Mouse (Mus musculus): ENCODE measurements around the gene Llph. TPM values are rescaled to one million over a fixed set of nuclear protein-coding genes. Genes with fewer than 3 reads are reported as not detected.

Gene Llph
- 0.53 and 0.95 TPM in 2 replicates for polyA plus RNA-seq (2012; rRNA removed)

DNA sequence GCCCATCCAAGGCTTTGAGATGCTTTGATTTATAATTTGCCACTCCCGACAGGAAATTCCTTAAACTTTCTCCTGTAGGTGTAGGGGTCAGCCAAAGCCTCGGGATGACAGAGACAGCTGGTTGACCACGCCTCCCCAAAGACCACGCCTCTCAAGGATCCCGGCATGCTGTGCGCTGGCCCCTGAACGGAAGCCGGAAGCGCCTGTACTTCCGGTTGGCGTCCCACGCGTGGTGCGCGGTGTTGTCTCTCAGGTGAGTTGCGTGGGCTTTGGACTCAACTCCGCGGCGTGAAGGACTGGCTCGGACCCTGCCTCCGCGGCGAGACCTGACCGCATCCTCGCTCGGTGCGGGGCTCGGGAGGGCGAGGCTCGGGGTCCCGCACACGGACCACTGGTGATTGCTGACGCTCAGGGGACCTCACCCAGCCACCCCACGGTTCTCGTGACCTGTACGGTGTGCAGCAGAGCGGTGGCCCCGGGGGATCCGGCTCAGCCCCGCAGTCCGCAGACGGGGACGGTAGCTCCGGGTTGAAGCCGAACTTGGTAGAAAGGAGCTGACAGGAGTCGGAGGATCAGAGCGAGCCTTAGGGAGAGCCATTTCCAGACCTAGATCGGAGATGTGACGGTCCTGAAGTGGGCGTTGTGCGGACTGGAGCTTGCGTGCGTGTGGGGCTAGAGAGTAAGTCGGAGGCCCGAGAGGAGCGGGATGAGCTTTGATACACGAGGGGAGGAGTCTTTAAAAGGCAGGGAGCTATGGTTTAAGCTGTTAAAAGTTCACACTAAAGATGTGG lies at the start of gene Llph:
Gene Llph (plus strand): TSS at position 200 of the 791 bp plus-strand sequence.
- under 1% methylated on average over 57 of the region's 57 CpGs for WGBS
- TF ChIP-seq POLR2A (IDR thresholded peaks at IDR 0.05; ENCODE audit: low read depth, low read length) (peak; percentile 55; the same call in 1 of the 2 replicates), CTCF (IDR thresholded peaks at IDR 0.05; ENCODE audit: extremely low read depth, insufficient read length, insufficient replicate concordance, low read depth, low read length) (no peak)
- Histone ChIP-seq H3K27me3 (ENCODE audit: control insufficient read depth, insufficient read depth, low read length) (no peaks in the 10 kb centered on the region), H3K27ac (ENCODE audit: insufficient read depth, low read depth, low read length) (peak within 1 kb of the TSS; percentile 9; the same call in 1 of the 2 replicates), H3K4me1 (ENCODE audit: control insufficient read depth, insufficient read depth, insufficient read length, low read length) (peaks cover 3% of the 10 kb centered on the region; the same call in 1 of the 2 replicates), H3K4me3 (ENCODE audit: low read depth, low read length) (peak within 1 kb of the TSS; percentile 89), H3K36me3 (ENCODE audit: control insufficient read depth, insufficient read depth, low read length) (peaks cover 24% of the 10 kb centered on the region)

GRCm38 (mm10) chr10:120182887-120183286 lies 44.0 kb upstream of the Llph start:
- WGBS = 87% methylated on average over 1 of the region's 1 CpGs
- TF ChIP-seq POLR2A (IDR thresholded peaks at IDR 0.05; ENCODE audit: low read depth, low read length) (no peak), CTCF (IDR thresholded peaks at IDR 0.05; ENCODE audit: extremely low read depth, insufficient read length, insufficient replicate concordance, low read depth, low read length) (no peak)
- no peaks in the 10 kb centered on the region for H3K36me3 ChIP-seq (ENCODE audit: control insufficient read depth, insufficient read depth, low read length)

DNA sequence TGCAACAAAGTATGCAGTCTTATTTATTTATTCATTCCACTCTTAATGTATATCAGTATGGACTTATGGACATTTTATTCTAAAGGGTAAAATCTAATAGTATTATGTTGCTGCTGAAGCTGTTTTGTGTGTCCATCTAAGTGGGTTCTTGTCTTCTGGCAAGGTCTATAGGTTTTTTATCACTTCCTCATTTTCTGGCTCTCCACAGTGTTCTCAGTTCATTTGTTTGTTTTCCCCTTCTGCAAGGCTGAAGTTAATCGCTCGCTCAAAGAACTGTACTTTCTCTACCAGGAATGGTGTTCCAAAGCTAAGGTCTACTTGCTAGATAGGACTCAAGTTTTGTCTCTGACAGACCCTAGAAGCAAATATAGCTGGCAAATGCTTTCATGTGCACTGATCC lies 43.5 kb upstream of the Llph start:
- Histone ChIP-seq H3K36me3 (ENCODE audit: control insufficient read depth, insufficient read depth, low read length) (no peaks in the 10 kb centered on the region), H3K4me1 (ENCODE audit: control insufficient read depth, insufficient read depth, insufficient read length, low read length) (no peaks in the 10 kb centered on the region), H3K27me3 (ENCODE audit: control insufficient read depth, insufficient read depth, low read length) (no peaks in the 10 kb centered on the region), H3K27ac (ENCODE audit: insufficient read depth, low read depth, low read length) (no peak overlapping the region), H3K4me3 (ENCODE audit: low read depth, low read length) (no peak overlapping the region)
- 61% methylated on average over 2 of the region's 2 CpGs for WGBS
- TF ChIP-seq CTCF (IDR thresholded peaks at IDR 0.05; ENCODE audit: extremely low read depth, insufficient read length, insufficient replicate concordance, low read depth, low read length) (no peak), POLR2A (IDR thresholded peaks at IDR 0.05; ENCODE audit: low read depth, low read length) (no peak)

More at GRCm38 (mm10) chr10:120182887-120183286, 44.0 kb upstream of the Llph start:
- Histone ChIP-seq H3K4me3 (ENCODE audit: low read depth, low read length) (no peak overlapping the region), H3K4me1 (ENCODE audit: control insufficient read depth, insufficient read depth, insufficient read length, low read length) (no peaks in the 10 kb centered on the region), H3K27me3 (ENCODE audit: control insufficient read depth, insufficient read depth, low read length) (no peaks in the 10 kb centered on the region), H3K27ac (ENCODE audit: insufficient read depth, low read depth, low read length) (no peak overlapping the region)

GRCm38 (mm10) chr10:120188513-120188912 lies 38.4 kb upstream of the Llph start:
- no peaks in the 10 kb centered on the region; the same call in 1 of the 2 replicates for H3K27me3 ChIP-seq (ENCODE audit: control insufficient read depth, insufficient read depth, low read length)
- no peak overlapping the region for H3K4me3 ChIP-seq (ENCODE audit: low read depth, low read length)
- no peaks in the 10 kb centered on the region for H3K36me3 ChIP-seq (ENCODE audit: control insufficient read depth, insufficient read depth, low read length)
- no peaks in the 10 kb centered on the region; the same call in 1 of the 2 replicates for H3K4me1 ChIP-seq (ENCODE audit: control insufficient read depth, insufficient read depth, insufficient read length, low read length)
- WGBS = 48% methylated on average over 2 of the region's 2 CpGs
- no peak overlapping the region for H3K27ac ChIP-seq (ENCODE audit: insufficient read depth, low read depth, low read length)
- TF ChIP-seq CTCF (IDR thresholded peaks at IDR 0.05; ENCODE audit: extremely low read depth, insufficient read length, insufficient replicate concordance, low read depth, low read length) (no peak), POLR2A (IDR thresholded peaks at IDR 0.05; ENCODE audit: low read depth, low read length) (no peak)

DNA sequence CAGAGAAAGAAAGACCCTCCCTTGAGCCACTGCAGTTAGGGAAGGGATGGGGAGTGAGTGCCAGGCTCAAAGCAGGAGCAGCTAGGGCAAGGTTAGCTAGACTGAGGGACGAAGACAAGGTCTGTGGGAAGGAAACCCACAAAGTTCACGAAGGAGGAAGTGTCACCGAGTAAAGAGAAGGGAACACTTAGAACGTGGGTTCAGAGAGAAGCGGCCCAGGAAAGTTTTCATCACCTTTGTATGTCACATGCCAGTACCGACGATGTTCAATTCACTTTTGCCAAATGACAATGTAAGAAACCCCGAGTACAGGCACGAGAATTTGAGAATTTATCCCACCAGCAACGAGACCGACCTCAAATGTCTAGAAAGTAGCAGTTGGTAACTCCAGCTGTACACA lies 37.6 kb upstream of the Llph start:
- H3K36me3 ChIP-seq (ENCODE audit: control insufficient read depth, insufficient read depth, low read length) = no peaks in the 10 kb centered on the region
- H3K27me3 ChIP-seq (ENCODE audit: control insufficient read depth, insufficient read depth, low read length) = no peaks in the 10 kb centered on the region; the same call in 1 of the 2 replicates
- no peak overlapping the region for H3K27ac ChIP-seq (ENCODE audit: insufficient read depth, low read depth, low read length)
- 61% methylated on average over 11 of the region's 11 CpGs for WGBS
- TF ChIP-seq CTCF (IDR thresholded peaks at IDR 0.05; ENCODE audit: extremely low read depth, insufficient read length, insufficient replicate concordance, low read depth, low read length) (no peak), POLR2A (IDR thresholded peaks at IDR 0.05; ENCODE audit: low read depth, low read length) (no peak)
- no peak overlapping the region for H3K4me3 ChIP-seq (ENCODE audit: low read depth, low read length)
- H3K4me1 ChIP-seq (ENCODE audit: control insufficient read depth, insufficient read depth, insufficient read length, low read length) = no peaks in the 10 kb centered on the region; the same call in 1 of the 2 replicates

DNA sequence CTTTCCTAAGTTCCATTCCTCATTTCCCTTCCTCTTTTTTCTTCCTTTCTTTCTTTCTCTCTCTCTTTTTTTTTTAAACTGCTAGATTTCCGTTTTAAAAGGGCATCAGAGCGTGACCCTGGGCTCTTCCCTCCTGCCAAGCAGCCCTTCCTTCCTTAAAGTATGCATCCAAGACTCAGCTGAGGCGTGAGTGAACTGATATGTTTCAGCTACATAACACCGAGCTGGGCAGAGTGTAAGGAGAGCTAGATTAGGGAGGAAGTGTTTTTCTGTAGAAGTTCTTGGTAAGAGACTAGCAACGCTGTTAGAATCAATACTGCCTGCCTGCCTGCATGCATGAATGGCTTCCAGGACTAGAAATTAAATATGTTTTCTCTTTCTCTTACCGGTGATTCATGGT lies 37.1 kb upstream of the Llph start:
- WGBS = 39% methylated on average over 6 of the region's 6 CpGs
- H3K36me3 ChIP-seq (ENCODE audit: control insufficient read depth, insufficient read depth, low read length) = no peaks in the 10 kb centered on the region
- no peak for TF ChIP-seq CTCF (IDR thresholded peaks at IDR 0.05; ENCODE audit: extremely low read depth, insufficient read length, insufficient replicate concordance, low read depth, low read length)
- no peak for TF ChIP-seq POLR2A (IDR thresholded peaks at IDR 0.05; ENCODE audit: low read depth, low read length)
- H3K27me3 ChIP-seq (ENCODE audit: control insufficient read depth, insufficient read depth, low read length) = no peaks in the 10 kb centered on the region; the same call in 1 of the 2 replicates
- H3K27ac ChIP-seq (ENCODE audit: insufficient read depth, low read depth, low read length) = no peak overlapping the region
- no peak overlapping the region for H3K4me3 ChIP-seq (ENCODE audit: low read depth, low read length)
- no peaks in the 10 kb centered on the region; the same call in 1 of the 2 replicates for H3K4me1 ChIP-seq (ENCODE audit: control insufficient read depth, insufficient read depth, insufficient read length, low read length)

GRCm38 (mm10) chr10:120191165-120191564 lies 35.7 kb upstream of the Llph start:
- TF ChIP-seq POLR2A (IDR thresholded peaks at IDR 0.05; ENCODE audit: low read depth, low read length) = no peak
- no peak for TF ChIP-seq CTCF (IDR thresholded peaks at IDR 0.05; ENCODE audit: extremely low read depth, insufficient read length, insufficient replicate concordance, low read depth, low read length)
- Histone ChIP-seq H3K27me3 (ENCODE audit: control insufficient read depth, insufficient read depth, low read length) (no peaks in the 10 kb centered on the region; the same call in 1 of the 2 replicates), H3K27ac (ENCODE audit: insufficient read depth, low read depth, low read length) (no peak overlapping the region), H3K36me3 (ENCODE audit: control insufficient read depth, insufficient read depth, low read length) (no peaks in the 10 kb centered on the region), H3K4me3 (ENCODE audit: low read depth, low read length) (no peak overlapping the region), H3K4me1 (ENCODE audit: control insufficient read depth, insufficient read depth, insufficient read length, low read length) (no peaks in the 10 kb centered on the region; the same call in 1 of the 2 replicates)
- WGBS = 72% methylated on average over 6 of the region's 6 CpGs
